Mouse (Mus musculus) forebrain, embryonic 11.5 days (tissue): ENCODE measurements around the gene Acvr1b. TPM values are rescaled to one million over a fixed set of nuclear protein-coding genes. Genes with fewer than 3 reads are reported as not detected.

Source experiments
- ATAC-seq: fragments of 200-750 bp; cut with Nextera tagmentation; replicated peaks from 2 replicates; pipeline ENCODE4 v1.8.0; 2017; ENCODE audit warnings: moderate TSS enrichment; ENCODE audit not compliant: low FRiP score
- DNase-seq: peaks from one replicate; pipeline ENCODE4 v3.0.0-alpha.2; 2017; ENCODE audit warnings: low spot score
- H3K27ac ChIP-seq: fragments of 300-500 bp; sonication (generic); 2 replicates; pipeline ENCODE4 v1.5.1; 2014; ENCODE audit warnings: low read depth, low read length
- H3K27me3 ChIP-seq: fragments of 300-500 bp; sonication (generic); 2 replicates; pipeline ENCODE4 v1.6.1; 2014; ENCODE audit warnings: mild to moderate bottlenecking, low read length, mixed read lengths; ENCODE audit not compliant: control insufficient read depth, insufficient read depth
- H3K36me3 ChIP-seq: fragments of 300-500 bp; sonication (generic); 2 replicates; pipeline ENCODE4 v1.6.1; 2014; ENCODE audit warnings: mild to moderate bottlenecking, low read length, moderate library complexity, mixed read lengths; ENCODE audit not compliant: control insufficient read depth, insufficient read depth
- H3K4me1 ChIP-seq: fragments of 300-500 bp; sonication (generic); replicated peaks from 2 replicates; pipeline ENCODE4 v1.6.1; 2014; ENCODE audit warnings: low read length, mixed read lengths; ENCODE audit not compliant: control insufficient read depth, insufficient read depth
- H3K4me2 ChIP-seq: fragments of 300-500 bp; sonication (generic); 2 replicates; pipeline ENCODE4 v1.6.1; 2014; ENCODE audit warnings: low read depth, mild to moderate bottlenecking, low read length, moderate library complexity, mixed read lengths; ENCODE audit not compliant: severe bottlenecking
- H3K4me3 ChIP-seq: fragments of 300-500 bp; sonication (generic); 2 replicates; pipeline ENCODE4 v1.5.1; 2014; ENCODE audit warnings: low read depth, low read length
- H3K9ac ChIP-seq: fragments of 300-500 bp; sonication (generic); 2 replicates; pipeline ENCODE4 v1.6.1; 2014; ENCODE audit warnings: low read length
- H3K9me3 ChIP-seq: fragments of 300-500 bp; sonication (generic); 2 replicates; pipeline ENCODE4 v1.6.1; 2016; ENCODE audit warnings: low read length, mixed read lengths; ENCODE audit not compliant: control insufficient read depth
- WGBS: fragments of 180-500 bp; shearing (Covaris S2); extraction: QIAGEN DNeasy Blood & Tissue Kit; methylation state at CpG from one replicate; pipeline ENCODE4 v1.1.7; 2014; 5-methylcytosine and 5-hydroxymethylcytosine counted together
- polyA plus RNA-seq: library from polyadenylated mRNA; unstranded; fragments of >200 nt; fragmentation: Nextera tagmentation; extraction: Ambion mirVana; gene quantifications from 2 replicates; pipeline ENCODE4 v1.2.1, GENCODE M21; 2014

The Acvr1b gene
- polyA plus RNA-seq, 1 experiment from 2014 or later: 16.0 TPM

DNA sequence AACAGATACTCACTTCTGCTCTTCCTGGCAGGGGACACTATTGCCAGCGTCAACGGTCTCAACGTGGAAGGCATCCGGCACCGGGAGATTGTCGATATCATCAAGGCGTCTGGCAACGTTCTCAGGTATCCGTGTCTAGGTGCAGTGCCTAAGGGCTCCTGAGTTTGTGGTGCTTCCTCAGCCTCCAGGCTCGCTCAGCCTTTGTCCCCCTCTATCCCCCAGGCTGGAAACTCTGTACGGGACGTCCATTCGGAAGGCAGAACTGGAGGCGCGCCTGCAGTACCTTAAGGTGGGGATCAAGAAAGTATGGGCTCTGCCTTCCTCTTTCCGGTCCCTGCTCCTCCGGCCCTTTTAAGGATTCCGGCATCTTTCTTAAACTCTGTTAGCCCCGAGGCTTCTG, 56.6 kb downstream of the Acvr1b start:
- H3K27ac ChIP-seq: no peak overlapping the region
- no peak overlapping the region for H3K4me2 ChIP-seq
- DNase-seq (no peak), ATAC-seq (no peak)
- no peaks in the 10 kb centered on the region for H3K9me3 ChIP-seq
- WGBS: 95% methylated on average over 19 of the region's 19 CpGs
- peaks cover 3% of the 10 kb centered on the region for H3K36me3 ChIP-seq
- no peak overlapping the region for H3K4me3 ChIP-seq
- no peak overlapping the region for H3K9ac ChIP-seq
- 0 out of 2 replicates have a peak, but pooled peaks cover 2% of the 10 kb centered on the region for H3K4me1 ChIP-seq
- no peaks in the 10 kb centered on the region for H3K27me3 ChIP-seq

DNA sequence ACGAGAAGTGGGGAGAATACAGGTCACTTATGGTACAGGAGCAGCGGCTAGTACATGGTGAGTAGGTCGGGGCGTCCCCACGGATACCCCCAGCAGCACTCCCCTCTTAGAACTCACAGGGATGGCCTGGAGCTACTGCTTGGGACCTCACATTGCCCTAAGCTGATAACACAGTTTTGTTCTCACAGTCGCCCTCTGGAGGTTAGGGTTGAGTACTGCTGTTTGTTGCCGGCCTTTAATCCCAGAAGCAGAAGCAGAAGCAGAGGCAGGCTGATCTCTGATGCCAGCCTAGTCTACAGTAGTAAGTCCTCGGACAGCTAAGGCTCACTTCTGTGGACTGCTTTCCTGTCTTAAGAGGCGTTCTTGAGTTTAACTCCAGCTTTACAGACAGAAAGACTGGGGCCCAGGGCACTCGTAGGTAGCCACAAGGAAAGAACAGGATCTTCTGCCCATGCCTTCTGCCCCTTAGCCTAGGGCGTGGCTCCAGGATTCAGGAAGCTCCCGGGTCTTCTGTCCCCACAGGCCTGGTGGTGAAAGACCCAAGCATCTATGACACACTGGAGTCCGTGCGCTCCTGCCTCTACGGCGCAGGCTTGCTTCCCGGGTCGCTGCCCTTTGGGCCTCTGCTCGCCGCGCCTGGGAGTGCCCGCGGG, 57.3 kb downstream of the Acvr1b start:
- H3K27me3 ChIP-seq: no peaks in the 10 kb centered on the region; the same call in 1 of the 2 replicates
- H3K4me1 ChIP-seq: no peaks in the 10 kb centered on the region
- no peak overlapping the region for H3K27ac ChIP-seq
- H3K9ac ChIP-seq: no peak overlapping the region
- no peak for ATAC-seq
- peak; percentile 60 for DNase-seq
- H3K9me3 ChIP-seq: no peaks in the 10 kb centered on the region
- H3K4me3 ChIP-seq: no peak overlapping the region
- 78% methylated on average over 23 of the region's 23 CpGs for WGBS
- H3K4me2 ChIP-seq: peak overlapping the region; percentile 24; the same call in 1 of the 2 replicates
- H3K36me3 ChIP-seq: peaks cover 3% of the 10 kb centered on the region

DNA sequence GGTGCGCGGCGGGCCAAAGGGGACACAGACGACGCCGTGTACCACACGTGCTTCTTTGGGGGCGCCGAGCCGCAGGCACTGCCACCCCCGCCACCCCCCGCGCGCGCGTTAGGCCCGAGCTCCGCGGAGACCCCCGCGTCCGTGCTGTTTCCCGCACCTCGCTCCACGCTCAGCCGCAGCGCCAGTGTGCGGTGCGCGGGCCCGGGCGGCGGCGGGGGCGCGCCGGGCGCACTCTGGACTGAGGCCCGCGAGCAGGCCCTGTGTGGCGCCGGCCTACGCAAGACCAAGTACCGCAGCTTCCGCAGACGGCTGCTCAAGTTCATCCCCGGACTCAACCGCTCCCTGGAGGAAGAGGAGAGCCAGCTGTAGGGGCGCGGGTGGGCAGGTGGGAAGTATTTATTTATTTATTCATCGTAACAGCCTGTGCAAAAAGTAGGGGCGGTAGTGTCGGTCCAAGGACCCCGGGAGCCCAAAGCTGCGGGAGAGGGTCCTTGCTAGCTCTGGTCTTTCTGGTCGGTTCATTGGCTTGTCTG, 57.8 kb downstream of the Acvr1b start:
- peak overlapping the region; percentile 24; the same call in 1 of the 2 replicates for H3K4me2 ChIP-seq

DNA sequence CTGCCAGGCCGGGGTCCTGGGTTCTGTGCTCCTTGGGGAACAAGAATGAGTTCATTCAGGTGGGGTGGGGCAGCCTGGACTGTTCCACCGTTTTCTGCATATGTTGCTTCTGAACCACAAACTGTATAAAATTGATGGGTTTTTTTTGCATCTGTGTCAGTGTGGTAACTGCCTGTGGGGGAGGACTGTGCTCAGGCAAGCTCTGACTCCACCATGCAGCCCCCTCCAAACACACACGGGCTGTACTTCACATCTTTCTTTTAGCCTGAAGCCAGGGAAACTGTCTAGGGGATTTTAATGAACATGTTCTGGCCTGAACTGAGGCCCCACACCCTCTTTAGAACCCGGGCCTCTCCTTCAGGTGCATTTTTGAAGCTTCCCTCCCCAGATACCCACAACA, 58.7 kb downstream of the Acvr1b start:
- ATAC-seq (no peak), DNase-seq (no peak)
- 87% methylated on average over 4 of the region's 4 CpGs for WGBS
- no peak overlapping the region for H3K4me2 ChIP-seq
- H3K27me3 ChIP-seq: no peaks in the 10 kb centered on the region; the same call in 1 of the 2 replicates
- peaks cover 3% of the 10 kb centered on the region for H3K36me3 ChIP-seq
- no peak overlapping the region for H3K4me3 ChIP-seq
- H3K4me1 ChIP-seq: no peaks in the 10 kb centered on the region
- H3K27ac ChIP-seq: no peak overlapping the region
- no peaks in the 10 kb centered on the region for H3K9me3 ChIP-seq
- H3K9ac ChIP-seq: no peak overlapping the region

More for the DNA sequence above, 57.8 kb downstream of the Acvr1b start:
- H3K27me3 ChIP-seq: no peaks in the 10 kb centered on the region; the same call in 1 of the 2 replicates
- 56% methylated on average over 56 of the region's 56 CpGs for WGBS
- H3K4me3 ChIP-seq: no peak overlapping the region
- no peak for DNase-seq
- no peak overlapping the region for H3K27ac ChIP-seq
- no peaks in the 10 kb centered on the region for H3K4me1 ChIP-seq
- no peaks in the 10 kb centered on the region for H3K9me3 ChIP-seq
- ATAC-seq: no peak
- H3K36me3 ChIP-seq: peaks cover 3% of the 10 kb centered on the region
- H3K9ac ChIP-seq: no peak overlapping the region

DNA sequence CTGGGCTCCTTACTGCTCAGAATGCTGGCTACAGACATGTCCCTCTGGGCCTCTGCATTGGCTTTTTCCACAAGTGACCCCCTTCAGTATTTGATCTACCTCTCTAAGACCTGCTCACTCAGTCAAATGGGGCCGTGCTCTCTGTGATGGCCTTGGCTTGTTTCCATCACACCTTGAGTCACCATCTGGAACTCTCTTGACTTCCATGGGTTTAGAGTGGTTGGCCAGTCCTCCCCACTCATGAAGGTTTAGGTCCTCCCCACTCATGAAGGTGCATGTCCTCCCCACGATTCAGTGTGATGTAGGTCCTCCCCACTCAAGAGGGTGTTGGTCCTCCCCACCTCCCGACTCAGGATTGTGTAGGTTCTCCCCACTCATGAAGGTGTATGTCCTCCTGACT, 59.3 kb downstream of the Acvr1b start:
- no peak for ATAC-seq
- H3K36me3 ChIP-seq: peaks cover 3% of the 10 kb centered on the region
- no peaks in the 10 kb centered on the region; the same call in 1 of the 2 replicates for H3K27me3 ChIP-seq
- H3K9ac ChIP-seq: no peak overlapping the region
- no peak overlapping the region for H3K4me3 ChIP-seq
- H3K4me1 ChIP-seq: no peaks in the 10 kb centered on the region
- H3K4me2 ChIP-seq: no peak overlapping the region
- no peaks in the 10 kb centered on the region for H3K9me3 ChIP-seq
- H3K27ac ChIP-seq: no peak overlapping the region
- no peak for DNase-seq
- WGBS: 89% methylated on average over 3 of the region's 3 CpGs

GRCm38 (mm10) chr15:101233641-101234275, 59.9 kb downstream of the Acvr1b start:
- no peak for ATAC-seq
- Histone ChIP-seq H3K27me3 (no peaks in the 10 kb centered on the region; the same call in 1 of the 2 replicates), H3K4me1 (no peaks in the 10 kb centered on the region; the same call in 1 of the 2 replicates)

DNA sequence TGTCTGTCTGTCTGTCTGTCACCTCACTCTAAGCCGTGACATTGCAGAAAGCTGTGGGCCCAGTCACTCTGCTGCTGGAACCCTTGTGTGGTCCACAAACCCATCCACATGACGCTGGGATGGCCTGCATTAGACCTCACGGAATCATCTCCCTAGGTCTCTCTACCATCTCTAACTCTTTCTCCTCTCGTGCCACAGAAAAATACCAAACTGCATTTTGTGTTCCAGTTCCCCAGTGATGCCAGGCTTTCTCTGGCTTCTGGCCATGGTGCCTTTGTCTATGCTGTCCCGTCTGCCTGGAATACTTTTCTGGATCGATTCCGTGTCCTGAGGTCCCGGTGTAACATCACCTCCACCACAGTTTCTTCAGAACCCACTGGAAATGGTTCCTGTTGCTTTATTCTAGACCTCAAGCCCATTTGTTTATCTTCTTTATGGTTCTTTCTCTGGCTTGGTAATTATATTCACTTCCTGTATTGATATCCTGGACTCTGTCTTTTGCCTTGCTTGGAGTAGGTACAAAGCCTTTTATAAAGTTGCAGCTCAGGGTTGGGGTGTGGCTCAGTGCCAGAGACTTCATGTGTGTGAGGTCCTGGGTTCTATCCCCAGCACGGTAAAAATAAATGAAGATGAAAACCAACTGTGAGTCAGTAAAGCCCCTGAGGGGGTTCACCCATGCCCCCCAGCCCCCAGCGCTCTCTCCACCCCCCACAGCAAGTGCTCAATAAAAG, 60.9 kb downstream of the Acvr1b start:
- Histone ChIP-seq H3K9me3 (no peaks in the 10 kb centered on the region), H3K36me3 (peaks cover 3% of the 10 kb centered on the region), H3K27ac (no peak overlapping the region), H3K9ac (no peak overlapping the region), H3K4me2 (no peak overlapping the region), H3K4me1 (no peaks in the 10 kb centered on the region; the same call in 1 of the 2 replicates), H3K4me3 (no peak overlapping the region), H3K27me3 (no peaks in the 10 kb centered on the region; the same call in 1 of the 2 replicates)
- DNase-seq (no peak), ATAC-seq (no peak)
- WGBS: 77% methylated on average over 10 of the region's 10 CpGs

More at GRCm38 (mm10) chr15:101233641-101234275, 59.9 kb downstream of the Acvr1b start:
- H3K36me3 ChIP-seq: peaks cover 3% of the 10 kb centered on the region
- H3K9ac ChIP-seq: no peak overlapping the region
- DNase-seq: peak; percentile 47
- no peaks in the 10 kb centered on the region for H3K9me3 ChIP-seq
- no peak overlapping the region for H3K27ac ChIP-seq
- H3K4me3 ChIP-seq: no peak overlapping the region
- no peak overlapping the region for H3K4me2 ChIP-seq
- WGBS: 18% methylated on average over 11 of the region's 11 CpGs

DNA sequence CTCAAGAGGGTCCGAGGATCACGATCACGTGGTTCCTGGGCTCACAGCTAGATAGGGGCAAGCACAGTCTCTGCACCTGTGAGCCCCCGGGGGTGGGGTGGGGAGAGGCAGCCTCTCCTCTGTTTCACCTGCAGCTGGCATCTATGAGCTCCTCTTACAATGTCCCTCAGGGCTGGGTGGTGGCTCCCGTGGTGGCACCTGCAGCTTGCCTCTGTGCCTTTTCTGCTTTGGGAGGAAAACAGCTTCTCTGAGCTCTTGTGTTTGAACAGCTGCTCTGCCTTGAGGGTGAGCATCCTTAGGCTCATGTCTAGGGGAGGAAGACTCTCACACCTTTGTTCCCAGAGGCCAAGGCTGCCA, 61.5 kb downstream of the Acvr1b start:
- Histone ChIP-seq H3K4me3 (no peak overlapping the region), H3K4me2 (no peak overlapping the region), H3K9me3 (no peaks in the 10 kb centered on the region), H3K4me1 (no peaks in the 10 kb centered on the region; the same call in 1 of the 2 replicates), H3K27ac (no peak overlapping the region), H3K36me3 (peaks cover 3% of the 10 kb centered on the region), H3K9ac (no peak overlapping the region), H3K27me3 (no peaks in the 10 kb centered on the region; the same call in 1 of the 2 replicates)
- ATAC-seq (no peak), DNase-seq (no peak)
- WGBS: 47% methylated on average over 5 of the region's 5 CpGs
